Mouse (Mus musculus) right cerebral cortex, postnatal 14 days (tissue): ENCODE measurements around the gene Gm9844.
"Not testable (repeated sequence)": the region's sequence is repeated elsewhere in the genome, so short reads cannot be mapped to it uniquely, and the experiment has no call there.

Source experiments
- DNase-seq: peaks from one replicate; pipeline ENCODE4 v3.0.0; 2022

Gene Gm9844

DNA sequence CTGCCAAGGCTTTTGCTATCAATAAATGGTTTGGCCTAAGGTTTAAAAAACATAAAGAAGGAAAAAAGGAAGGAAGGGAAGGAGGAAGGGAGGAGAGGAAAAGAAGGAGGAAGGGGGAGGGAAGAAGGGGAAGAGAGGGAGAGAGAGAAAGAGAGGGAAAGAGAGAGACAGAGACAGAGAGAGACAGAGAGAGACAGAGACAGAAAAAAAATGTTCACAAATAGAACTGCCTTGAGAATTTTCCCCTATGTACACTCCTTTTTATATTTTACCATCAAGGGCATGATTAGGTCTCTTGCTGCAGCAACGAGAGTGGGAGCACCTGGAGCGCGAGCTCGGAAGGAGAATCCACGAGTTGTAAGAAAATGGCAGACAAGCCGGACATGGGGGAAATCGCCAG lies at the start of gene Gm9844:
TSS of gene Gm9844 (plus strand) at position 301 of the 400 bp plus-strand sequence.
- no peak for DNase-seq

- peak; percentile 53 for DNase-seq
Observed at GRCm38 (mm10) chr7:24817502-24817901, 44.5 kb upstream of the Gm9844 start.

DNA sequence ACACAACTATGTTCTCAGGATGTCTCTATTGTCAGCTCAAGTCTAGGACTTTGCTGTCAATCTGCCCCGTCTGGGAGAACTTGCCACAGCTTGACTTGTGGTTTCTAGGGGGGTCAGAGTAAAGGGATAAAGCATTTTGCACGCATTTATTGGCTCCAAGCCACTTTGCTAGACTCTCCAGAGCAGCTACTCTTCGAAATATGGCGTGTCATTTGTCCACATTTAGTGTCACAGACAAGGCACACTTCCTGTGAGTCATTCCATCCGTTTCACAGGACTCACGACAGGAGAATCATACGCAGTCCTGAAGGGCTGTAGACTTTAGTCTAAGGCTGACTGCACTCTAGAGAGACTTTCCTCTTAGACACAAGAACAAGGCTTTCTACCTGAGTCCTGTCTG lies 37.6 kb upstream of the Gm9844 start:
- DNase-seq: no peak

GRCm38 (mm10) chr7:24827181-24827580 lies 34.8 kb upstream of the Gm9844 start:
- no peak for DNase-seq

DNA sequence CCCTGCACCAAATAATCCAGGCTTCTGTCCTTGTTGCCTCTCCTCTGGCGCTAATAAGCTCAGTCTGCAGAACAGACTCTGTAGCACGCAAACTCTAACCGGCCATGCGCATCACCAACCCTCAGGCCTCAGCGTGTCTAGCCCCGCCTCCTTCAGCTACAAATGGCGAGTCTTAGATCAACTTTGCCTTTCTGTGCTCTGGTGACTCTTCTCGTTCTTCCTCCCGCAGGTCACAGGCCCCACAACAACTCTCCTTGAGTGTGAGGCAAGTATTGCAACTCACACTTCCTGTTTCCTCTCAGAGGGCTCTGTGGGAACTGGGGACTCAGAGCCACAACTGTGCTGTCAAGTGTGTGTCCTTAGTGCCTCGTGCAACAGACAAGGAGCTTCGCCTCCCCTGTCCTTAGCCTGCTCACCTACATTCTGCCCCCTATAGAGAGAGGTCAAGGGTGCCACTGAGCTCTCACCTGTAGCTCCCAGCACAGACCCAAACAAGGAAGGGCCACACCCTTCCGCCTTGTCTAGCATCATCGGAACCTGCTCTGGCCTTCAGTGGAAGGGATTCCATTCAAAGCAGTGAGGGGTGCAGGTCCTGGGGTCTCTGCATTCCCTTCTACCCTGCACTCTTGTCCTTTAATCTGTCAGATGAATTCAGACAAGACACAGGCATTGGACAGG lies 23.1 kb upstream of the Gm9844 start:
- DNase-seq: not testable (repeated sequence)

GRCm38 (mm10) chr7:24839410-24839808 lies 22.6 kb upstream of the Gm9844 start:
- no peak for DNase-seq

DNA sequence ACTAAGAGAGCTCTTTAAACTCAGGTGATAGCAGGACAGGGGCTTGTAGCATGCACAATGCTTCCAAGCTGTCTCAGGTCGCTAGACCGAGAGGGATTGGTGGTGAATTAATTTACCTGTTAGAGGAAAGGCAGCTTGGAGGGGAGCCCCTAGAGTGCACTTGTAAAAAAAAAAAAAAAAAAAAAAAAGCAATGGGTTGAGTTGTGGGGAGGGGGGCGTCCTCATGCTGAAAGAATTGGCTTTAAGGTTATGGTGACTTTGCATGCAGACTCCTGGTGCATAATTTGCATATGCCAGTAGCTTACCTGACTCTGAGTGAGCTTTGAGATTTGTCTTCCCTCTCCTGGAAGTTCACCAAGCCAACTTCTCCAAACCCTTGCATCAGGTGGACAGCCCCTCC lies 21.7 kb upstream of the Gm9844 start:
- DNase-seq: no peak

- DNase-seq: no peak
Observed at GRCm38 (mm10) chr7:24841009-24841408, 21.0 kb upstream of the Gm9844 start.

DNA sequence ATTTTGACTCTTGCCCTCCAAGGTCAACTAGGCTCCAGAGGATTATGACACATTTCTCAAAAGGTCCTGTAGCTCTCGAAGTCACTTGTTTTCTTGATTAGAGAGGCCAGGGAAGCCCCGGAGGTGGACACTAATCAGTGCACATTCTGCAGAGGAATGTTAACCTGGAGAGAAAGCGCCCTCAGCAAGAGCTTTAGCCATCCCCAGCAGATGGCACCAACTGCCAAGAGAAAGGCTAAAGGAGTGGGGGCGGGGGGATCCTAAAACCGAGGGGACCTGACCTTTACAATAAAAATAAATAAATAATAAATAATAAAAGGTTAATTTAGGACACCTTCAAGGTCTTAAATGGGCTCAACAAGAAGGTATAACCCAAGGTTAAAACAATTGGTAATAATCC lies 17.9 kb upstream of the Gm9844 start:
- DNase-seq: no peak

DNA sequence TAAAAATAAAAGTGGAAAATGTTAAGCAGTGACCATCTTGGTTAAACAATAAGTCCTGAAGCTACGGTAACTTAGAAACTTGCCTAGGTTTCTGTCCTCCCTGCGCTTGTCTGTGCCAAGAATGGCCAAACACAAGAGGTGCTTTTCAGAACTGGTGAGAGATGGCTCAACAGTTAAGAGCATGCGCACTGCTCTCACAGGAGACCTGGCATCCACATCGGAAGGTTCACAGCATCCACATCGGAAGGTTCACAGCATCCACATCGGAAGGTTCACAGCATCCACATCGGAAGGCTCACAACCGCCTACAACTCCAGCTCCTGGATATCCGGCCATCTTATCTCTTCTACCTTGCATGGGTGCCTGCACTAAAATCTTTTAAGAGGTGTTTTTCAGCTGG lies 16.8 kb upstream of the Gm9844 start:
- no peak for DNase-seq

- DNase-seq: no peak
Observed at GRCm38 (mm10) chr7:24845713-24846112, 16.3 kb upstream of the Gm9844 start.

GRCm38 (mm10) chr7:24846576-24846975 lies 15.4 kb upstream of the Gm9844 start:
- not testable (repeated sequence) for DNase-seq

DNA sequence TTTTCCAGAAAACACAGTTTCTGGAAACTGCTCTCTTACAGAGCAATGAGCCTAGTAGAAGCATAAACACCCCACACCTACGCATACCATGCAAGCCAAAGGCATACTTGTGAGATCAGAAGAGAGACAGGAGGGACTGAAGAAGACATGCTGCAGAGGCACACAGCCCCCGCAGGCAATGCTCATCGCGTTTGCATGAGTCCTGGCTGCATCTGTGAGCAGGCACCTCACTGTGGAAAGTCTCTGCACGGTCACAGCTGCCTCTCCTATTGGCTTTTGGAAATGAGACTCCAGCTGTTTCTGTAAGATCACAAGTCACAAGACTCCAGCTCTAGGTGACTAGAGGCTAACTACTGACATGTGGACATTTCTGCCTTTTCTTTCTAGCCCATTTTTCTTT lies 11.9 kb upstream of the Gm9844 start:
- DNase-seq: peak; percentile 26

DNA sequence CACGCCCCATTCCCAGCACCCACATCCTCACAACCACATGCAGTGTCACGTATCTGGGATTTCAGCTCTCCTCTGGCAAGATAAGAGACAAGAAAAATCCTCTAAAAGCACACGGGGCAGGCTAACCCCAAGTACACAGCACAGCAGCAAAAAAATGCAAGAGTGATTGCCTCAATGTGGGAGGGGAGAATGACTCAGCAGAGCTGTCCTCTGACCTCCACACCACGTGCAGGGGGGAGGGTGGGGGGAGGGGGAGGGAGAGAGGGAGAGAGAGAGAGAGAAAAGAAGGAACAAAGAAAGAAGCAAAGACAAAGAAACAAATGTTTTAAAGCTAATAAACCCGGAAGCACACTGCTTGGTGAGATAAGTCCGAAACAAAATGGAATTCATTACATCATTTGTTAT lies 11.1 kb upstream of the Gm9844 start:
- no peak for DNase-seq

DNA sequence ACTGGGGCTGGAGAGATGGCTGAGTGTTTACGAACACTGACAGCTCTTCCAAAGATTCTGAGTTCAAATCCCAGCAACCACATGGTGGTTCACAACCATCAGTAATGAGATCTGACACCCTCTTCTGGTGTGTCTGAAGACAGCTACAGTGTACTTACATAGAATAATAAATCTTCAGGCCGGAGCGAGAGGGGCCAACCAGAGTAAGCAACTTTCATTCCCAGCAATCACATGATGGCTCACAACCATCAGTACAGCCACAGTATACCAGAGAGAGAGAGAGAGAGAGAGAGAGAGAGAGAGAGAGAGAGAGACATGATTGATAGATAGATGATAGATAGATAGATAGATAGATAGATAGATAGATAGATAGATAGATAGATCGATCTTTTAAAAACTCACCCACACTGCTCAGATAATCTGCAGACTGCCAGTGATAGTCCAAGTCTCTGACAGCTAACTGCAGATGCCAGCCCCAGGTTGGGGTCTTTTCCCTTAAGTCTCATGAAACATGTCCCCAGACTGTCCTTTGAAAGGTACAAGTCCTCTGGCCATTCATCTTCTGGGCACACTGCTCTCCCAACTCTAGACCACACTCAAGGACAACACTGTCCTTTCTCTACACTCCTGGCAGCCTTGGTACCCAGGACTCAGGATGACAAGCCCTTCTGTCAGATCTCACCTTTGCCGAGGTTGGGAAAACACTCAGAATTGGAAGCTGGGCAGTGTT lies 10.3 kb upstream of the Gm9844 start:
- no peak for DNase-seq

DNA sequence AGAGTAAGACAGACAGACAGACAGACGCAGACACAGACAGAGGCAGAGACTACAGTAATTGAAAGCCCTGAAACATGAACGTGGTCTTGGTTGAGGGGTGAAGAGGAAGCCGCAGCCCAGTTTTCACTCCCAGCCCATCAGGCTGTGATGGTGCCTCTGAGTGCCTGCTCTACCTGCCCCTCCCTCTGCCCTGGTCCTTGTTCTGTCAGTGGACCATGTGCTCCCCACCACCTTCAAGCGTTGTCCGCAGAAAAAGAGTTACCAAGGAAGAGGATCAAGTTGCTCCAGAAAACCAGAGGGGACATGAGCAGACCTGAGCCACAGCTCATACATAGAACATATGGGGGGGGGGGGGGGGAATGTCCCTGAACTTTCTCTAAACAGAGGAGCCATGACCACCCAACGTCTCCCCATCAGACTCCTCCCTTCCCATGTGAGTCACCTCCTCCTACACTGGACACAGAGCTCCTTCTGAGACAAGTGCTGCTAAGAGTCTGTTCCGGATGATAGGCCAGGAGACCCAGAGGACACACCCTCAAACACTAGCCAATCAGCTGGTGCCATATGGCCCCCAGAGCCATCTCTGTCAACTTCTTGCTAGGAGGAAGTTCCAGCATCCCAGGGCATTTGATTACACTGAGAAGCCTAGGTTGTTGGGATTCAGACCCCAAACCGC lies 9.3 kb upstream of the Gm9844 start:
- no peak for DNase-seq

GRCm38 (mm10) chr7:24853233-24853563 lies 8.8 kb upstream of the Gm9844 start:
- no peak for DNase-seq

- no peak for DNase-seq
Observed at GRCm38 (mm10) chr7:24853695-24854094, 8.3 kb upstream of the Gm9844 start.

GRCm38 (mm10) chr7:24856460-24857120 lies 5.4 kb upstream of the Gm9844 start:
- no peak for DNase-seq

DNA sequence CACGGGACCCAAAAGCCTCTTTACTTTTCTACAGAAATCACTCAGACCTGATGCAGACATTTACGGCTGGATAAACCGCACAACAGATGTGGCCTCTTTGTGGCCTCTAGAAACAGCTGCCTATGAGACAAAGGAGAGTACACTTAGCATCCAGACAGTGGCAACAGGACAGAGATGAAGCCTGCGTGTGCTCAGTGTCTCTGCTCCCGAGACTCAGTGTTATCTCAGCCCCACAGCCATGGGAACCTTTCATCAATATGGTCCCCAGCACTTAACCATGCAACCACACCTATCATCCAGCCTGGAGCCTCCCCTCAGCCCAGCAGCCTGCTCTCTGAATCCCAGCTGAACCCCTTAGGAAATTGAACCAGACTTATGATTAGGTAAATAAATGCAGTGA lies 2.8 kb upstream of the Gm9844 start:
- DNase-seq: no peak

GRCm38 (mm10) chr7:24862853-24863252 lies 840 bp downstream of the Gm9844 start:
- no peak for DNase-seq

GRCm38 (mm10) chr7:24864156-24864555 lies 2.1 kb downstream of the Gm9844 start:
- DNase-seq: no peak

- no peak for DNase-seq
Observed at GRCm38 (mm10) chr7:24869080-24869479, 7.1 kb downstream of the Gm9844 start.
